Mouse (Mus musculus) left cerebral cortex, adult 8-10 months (tissue): Measurements from ENCODE around the gene Jagn1. TPM values are rescaled to one million over a fixed set of nuclear protein-coding genes. Genes with fewer than 3 reads are reported as not detected.
A peak's percentile ranks its signal among the peaks of the same experiment; 100 is the strongest.

ENCODE experiments used
- DNase-seq, 2 experiments: peaks; one replicate each; pipeline ENCODE4 v3.0.0; 2022; ENCODE audit warnings: low spot score in 2 of 2
- microRNA-seq, 2 experiments: library from miRNA; unstranded; fragments of <30 nt; microRNA quantifications; one replicate each; pipeline ENCODE4 v1.2.0; 2022
- total RNA-seq, 4 experiments: library from RNA; stranded (reverse); gene quantifications; 2 replicates each; pipeline ENCODE4 v1.2.4; 2022

Jagn1 gene
- total RNA-seq, 4 experiments from 2014 or later, result 34.5 to 43.5 (median 39.4) TPM

DNA sequence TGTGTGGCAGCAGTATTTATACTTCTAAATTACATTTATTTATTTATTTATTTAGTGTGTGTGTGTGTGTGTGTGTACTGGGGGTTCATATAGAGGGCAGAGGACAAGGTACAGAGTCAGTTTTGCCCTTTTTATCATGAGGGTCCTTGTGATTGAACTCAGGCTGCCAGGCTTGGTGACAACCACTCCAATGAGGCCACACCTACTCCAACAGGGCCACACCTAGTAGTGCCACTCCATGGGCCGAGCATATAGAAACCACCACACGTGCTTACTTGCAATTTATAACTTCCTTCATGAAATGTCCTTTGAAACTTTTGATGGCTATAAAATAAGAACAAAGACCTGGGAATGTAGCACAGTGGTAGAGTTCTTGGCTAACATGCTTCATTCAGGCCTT, 30.9 kb downstream of the Jagn1 start:
- DNase-seq, result no peak

DNA sequence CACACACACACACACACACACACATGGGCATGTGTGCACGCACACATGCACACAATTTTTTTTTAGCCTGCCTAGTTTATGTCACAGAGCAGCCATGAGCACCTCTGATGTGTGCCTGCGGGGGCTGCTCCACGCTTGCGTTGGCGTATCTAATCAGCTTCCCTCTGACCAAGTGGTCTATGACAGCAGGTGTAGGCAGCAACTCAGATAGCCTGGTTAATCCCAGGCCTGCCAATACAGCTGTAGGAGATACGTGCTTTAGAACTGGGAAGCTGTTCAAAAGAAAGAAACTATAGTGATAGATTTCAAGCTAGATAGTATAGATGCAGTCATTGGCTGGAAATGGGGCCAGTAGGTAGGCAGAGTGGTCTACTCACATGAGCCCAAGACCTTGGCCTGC, 31.3 kb downstream of the Jagn1 start:
- DNase-seq, result no peak

DNA sequence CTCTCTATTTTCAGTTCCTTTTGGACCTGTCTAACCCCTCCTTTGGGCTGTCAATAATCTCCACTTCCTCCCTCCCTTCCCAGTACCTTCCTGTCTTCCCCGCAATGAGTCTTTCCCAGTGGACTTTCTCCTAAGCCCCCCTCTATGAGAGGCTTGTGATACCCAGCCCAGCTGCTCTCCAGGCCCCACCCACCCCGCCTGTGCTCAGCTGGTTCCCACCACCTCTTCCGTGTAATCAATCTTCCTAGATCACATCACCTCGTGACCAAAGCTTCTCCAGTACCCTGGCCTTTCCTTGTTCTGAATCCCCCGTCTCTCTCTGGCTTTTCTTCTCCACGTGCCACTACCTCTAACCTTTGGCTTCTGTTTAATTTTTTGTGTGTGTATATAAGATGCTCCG, 35.0 kb downstream of the Jagn1 start:
- no peak for DNase-seq

DNA sequence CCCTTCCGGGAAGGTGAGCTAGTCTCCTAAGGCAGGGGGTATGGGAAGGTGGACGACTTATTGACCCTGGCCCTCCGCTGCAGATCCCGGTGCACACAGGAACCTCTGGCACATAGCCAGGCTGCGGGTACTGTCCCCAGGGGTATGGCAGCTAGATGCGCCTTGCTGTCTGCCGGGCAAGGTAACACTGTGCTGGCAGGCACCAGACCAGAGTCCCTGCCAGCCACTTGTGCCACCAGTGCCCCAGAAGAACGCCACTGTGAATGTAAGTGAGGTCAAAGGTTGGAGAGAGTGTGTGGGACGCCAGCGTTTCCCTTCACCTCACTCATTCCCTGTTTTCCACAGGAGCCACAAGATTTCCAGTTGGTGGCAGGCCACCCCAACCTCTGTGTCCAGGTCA, 36.5 kb downstream of the Jagn1 start:
- DNase-seq, result peak in 1 of 2 experiments; percentile 12

DNA sequence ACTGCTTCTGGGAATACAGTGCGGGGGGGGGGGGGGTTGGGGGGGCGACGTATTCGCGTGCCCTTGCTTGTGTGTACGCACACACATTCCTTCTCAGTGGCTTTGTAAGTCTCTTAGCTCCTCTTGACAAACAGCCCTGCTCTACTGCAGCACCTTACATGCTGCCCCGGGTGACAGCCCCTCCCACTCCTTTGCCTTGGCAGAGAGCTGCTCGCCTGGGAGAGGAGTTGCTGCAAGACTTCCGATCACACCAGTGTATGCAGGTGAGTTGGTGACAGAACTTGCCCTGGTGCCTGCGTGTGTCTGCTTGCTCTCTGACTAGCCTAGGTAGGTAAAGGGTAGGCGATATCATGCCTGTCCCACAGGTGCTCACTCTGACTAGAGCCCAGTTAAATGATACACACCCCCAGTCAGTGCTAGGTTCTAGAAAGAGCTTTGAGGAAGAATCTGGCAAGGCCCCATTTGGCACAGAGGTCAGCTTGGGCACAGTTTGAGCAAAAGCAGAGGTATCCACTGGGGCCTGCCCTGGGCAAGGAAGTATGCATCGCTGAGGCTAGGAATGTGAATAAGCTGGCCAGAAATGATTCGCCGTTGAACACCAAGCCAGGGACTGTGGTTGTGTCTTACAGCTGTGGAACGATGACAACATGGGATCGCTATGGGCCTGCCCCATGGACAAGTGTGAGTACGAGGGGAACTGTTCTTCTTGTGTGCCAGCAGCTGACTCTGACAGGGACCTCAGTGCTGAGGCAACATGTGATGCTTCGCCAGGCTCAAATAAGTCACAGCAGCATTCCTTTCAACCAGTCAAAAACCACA, 38.4 kb downstream of the Jagn1 start:
- DNase-seq, result no peak

DNA sequence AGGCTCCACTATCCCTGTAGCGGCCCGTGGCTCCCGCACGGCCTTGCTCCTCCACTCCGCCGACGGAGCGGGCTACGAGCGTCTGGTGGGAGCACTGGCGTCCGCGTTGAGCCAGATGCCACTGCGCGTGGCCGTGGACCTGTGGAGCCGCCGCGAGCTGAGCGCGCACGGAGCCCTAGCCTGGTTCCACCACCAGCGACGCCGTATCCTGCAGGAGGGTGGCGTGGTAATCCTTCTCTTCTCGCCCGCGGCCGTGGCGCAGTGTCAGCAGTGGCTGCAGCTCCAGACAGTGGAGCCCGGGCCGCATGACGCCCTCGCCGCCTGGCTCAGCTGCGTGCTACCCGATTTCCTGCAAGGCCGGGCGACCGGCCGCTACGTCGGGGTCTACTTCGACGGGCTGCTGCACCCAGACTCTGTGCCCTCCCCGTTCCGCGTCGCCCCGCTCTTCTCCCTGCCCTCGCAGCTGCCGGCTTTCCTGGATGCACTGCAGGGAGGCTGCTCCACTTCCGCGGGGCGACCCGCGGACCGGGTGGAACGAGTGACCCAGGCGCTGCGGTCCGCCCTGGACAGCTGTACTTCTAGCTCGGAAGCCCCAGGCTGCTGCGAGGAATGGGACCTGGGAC, 40.2 kb downstream of the Jagn1 start:
- peak in 1 of 2 experiments; percentile 34 for DNase-seq

DNA sequence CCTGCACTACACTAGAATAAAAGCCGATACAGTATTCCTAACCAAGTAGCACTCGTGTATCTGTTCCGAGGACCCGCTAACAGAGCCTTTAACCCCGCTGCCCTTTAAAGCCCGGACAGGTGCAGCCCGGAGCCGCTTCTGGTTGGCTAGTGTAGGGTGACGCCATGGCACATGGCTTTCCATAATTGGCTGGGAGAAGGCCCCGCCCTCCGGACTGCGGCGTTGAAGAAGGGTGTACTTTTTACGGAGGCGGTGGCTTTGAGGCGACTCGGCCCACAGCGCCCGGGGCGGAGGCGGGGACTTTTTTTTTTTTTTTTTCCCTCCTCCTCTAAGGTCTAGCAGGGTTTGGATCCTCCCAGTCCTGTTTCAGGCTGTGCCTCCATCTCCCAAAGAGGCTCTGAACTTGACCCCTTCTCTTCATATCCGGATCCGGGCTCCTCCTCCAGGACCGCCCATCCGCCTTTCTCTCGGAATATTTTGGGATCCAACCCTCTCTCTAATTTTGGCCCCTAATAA, 40.8 kb downstream of the Jagn1 start, which contains the start of gene Creld1:
Gene Creld1, plus strand, starts transcription at position 198 of the 516 bp plus-strand sequence.
- DNase-seq, result peak; percentile 80 to 94

DNA sequence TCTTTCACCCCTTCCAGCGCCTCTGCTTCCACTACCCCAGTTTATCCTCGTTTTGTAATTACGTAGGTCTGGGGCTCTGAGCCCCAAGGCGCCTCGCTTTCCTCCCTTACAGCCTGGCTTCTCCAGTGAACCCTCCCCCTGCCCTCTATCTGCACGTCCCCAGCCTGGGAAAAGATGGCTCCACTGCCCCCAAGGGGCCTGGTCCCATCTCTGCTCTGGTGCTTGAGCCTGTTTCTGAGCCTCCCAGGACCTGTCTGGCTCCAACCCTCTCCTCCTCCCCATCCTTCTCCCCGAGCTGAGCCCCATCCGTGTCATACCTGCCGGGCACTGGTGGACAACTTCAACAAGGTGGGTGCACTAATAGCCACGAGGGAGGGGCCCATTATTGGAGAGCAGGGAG, 41.4 kb downstream of the Jagn1 start:
- no peak for DNase-seq

DNA sequence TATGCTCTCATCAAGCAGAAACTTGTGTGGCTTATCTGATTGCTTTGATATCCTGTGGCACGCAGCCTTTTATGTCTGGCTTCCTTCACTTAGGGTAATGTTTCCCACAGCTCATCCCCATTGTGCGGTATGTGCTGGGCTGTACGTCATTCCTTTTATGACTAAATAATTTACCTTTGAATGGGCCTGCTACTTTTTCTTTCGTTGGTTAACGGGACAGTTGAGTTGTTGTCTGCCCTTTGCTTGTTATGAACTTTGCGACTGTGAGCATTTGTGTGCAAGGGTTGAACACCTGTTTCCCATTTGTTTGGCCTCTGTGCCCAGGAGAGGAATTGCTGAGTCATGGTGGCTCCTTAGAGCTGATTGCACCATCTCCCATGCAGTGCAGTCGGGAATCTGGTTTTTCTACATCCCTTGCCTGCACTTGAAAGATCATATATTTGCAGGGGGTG, 44.8 kb downstream of the Jagn1 start:
- no peak for DNase-seq

DNA sequence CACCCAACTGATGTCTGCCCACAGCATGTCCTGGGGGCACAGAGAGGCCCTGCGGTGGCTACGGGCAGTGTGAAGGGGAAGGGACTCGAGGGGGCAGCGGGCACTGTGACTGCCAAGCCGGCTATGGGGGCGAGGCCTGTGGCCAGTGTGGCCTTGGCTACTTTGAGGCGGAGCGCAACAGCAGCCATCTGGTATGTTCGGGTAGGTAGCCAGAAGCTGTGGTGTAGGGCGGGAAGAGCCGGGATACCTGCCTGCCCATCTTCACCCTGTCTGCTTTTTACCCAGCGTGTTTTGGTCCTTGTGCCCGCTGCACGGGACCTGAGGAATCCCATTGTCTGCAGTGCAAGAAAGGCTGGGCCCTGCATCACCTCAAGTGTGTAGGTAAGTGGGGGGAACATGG, 47.0 kb downstream of the Jagn1 start:
- DNase-seq, result no peak

DNA sequence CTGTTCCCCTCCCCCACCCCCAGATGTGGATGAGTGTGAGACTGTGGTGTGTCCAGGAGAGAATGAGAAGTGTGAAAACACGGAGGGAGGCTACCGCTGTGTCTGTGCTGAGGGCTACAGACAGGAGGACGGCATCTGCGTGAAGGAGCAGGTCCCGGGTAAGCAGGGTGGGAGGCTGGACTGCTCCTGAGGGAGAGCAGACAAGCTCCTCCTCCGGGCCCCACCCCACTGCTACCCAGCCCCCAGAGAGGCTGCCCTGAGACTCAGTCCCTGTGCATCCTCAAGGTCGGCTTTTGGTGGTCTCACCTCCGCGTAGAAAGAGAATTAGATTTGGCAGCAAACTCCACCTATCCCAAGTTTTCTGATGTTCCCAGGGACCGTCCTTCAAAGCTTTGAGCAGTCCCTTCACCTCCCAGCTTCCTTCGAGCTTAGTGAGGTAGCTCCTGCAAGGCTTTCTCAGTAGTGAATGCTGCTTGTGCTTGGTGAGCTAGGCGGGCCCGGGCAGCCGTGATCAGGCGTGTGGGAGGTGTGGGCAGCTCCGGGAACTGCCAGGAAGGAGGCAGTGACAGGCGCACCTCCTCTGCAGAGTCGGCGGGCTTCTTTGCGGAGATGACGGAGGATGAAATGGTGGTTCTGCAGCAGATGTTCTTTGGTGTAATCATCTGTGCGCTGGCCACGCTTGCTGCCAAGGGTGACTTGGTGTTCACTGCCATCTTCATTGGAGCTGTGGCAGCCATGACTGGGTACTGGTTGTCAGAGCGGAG, 49.9 kb downstream of the Jagn1 start:
- DNase-seq, result peak; percentile 59 to 74

DNA sequence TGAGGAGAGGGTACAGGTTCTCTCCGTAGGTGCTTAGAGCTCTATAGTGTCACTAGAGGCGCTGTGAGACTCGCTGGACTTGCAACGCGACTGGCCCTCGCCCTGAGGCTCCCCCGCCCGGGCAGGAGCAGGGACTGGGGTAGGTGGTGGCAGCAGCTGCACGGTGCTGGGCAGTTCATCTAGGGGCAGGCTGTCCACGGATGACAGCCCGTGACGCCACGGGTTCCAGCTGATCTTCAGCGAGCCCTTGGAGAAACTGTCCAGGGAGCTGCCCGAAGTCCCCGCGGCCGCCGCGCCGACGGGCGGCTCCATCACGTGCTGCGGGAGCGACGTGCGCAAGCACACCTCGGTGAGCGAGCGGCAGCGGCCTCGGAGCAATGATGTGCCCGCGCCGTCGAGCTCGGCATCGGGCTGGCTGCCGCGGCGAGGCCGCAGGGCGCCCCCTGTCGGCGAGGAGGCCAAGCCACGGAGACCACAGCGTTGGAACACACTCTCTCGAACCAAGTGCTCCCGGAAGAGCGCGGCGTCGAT, 52.0 kb downstream of the Jagn1 start:
- DNase-seq, result peak; percentile 43 to 50

DNA sequence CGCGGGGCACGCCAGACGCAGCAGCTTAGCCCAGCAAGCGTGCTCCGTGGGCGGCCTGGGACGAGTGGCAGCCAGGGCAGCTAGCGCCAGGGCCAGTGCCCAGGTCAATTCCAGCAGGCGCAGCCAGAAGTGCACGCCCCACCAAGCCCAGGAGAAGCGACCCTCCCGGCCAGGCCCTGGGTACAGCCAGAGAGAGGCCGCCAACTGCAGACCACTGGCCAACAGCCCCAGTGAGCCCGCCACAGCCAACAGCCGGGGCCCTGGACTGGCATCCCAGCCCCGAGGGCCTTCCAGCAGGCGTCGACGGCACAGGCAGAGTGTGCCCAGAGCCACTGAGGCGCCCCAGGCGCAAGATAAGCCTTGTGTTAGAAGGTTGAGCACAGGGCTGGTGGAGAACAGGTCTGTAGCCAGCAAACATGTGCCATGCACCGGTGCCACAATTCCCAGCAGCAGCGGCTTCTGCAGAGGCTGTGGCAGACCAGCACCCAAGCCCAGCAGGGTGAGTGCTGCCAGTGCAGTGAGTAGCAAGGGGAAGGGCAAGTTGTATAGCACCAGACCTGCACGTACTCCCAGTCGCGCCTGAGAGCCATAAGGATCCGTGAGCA, 52.8 kb downstream of the Jagn1 start:
- DNase-seq, result no peak

Small RNA genes lying within 50 kb of the gene (microRNA-seq; reads per million reads assigned to microRNA genes)
- 0 reads per million in 2 experiments for gene Gm24387

Other genes starting within 250 kb of the Jagn1 start
- gene Lhfpl4, start 247.2 kb upstream of the Jagn1 start, total RNA-seq, result 10 to 100 TPM; 80.5 to 86.0 (median 81.1) TPM
- 10 to 100 TPM; 14.5 to 22.9 (median 16.4) TPM for gene Mtmr14, start 204.7 kb upstream of the Jagn1 start, total RNA-seq
- 10 to 100 TPM; 66.7 to 78.5 (median 72.0) TPM for gene Cpne9, start 160.3 kb upstream of the Jagn1 start, total RNA-seq
- gene Brpf1, start 135.4 kb upstream of the Jagn1 start, total RNA-seq, result 10 to 100 TPM; 30.0 to 32.9 (median 31.5) TPM
- gene Ogg1, start 115.6 kb upstream of the Jagn1 start, total RNA-seq, result 1 to 10 TPM; 7.5 to 9.3 (median 8.4) TPM
- 100 to 1,000 TPM in 3 of 4 experiments, 10 to 100 TPM in 1; 82.6 to 107 (median 104) TPM for gene Camk1, start 98.6 kb upstream of the Jagn1 start, total RNA-seq
- gene Tada3, start 64.7 kb upstream of the Jagn1 start, total RNA-seq, result 10 to 100 TPM; 47.4 to 50.1 (median 47.8) TPM
- 100 to 1,000 TPM; 246 to 271 (median 263) TPM for gene Arpc4, start 64.5 kb upstream of the Jagn1 start, total RNA-seq
- 10 to 100 TPM in 3 of 4 experiments, 1 to 10 TPM in 1; 8.6 to 13.9 (median 11.8) TPM for gene Ttll3, start 53.3 kb upstream of the Jagn1 start, total RNA-seq
- gene Rpusd3, start 23.2 kb upstream of the Jagn1 start, total RNA-seq, result 10 to 100 TPM; 16.0 to 22.1 (median 18.1) TPM
- gene Cidec, start 6.8 kb upstream of the Jagn1 start, total RNA-seq, result not detected
- gene Il17re, start 15.9 kb downstream of the Jagn1 start, total RNA-seq, result under 1 TPM; 0.24 to 0.74 (median 0.58) TPM
- gene Il17rc, start 28.9 kb downstream of the Jagn1 start, total RNA-seq, result 1 to 10 TPM; 5.2 to 8.3 (median 5.6) TPM
- gene Creld1, start 40.7 kb downstream of the Jagn1 start, total RNA-seq, result 100 to 1,000 TPM in 3 of 4 experiments, 10 to 100 TPM in 1; 99.3 to 110 (median 105) TPM
- gene Prrt3, start 59.4 kb downstream of the Jagn1 start, total RNA-seq, result 10 to 100 TPM; 49.5 to 55.2 (median 53.5) TPM
- 10 to 100 TPM; 67.2 to 73.2 (median 69.3) TPM for gene Emc3, start 89.1 kb downstream of the Jagn1 start, total RNA-seq
- gene Fancd2, start 89.1 kb downstream of the Jagn1 start, total RNA-seq, result 1 to 10 TPM; 1.7 to 3.3 (median 2.5) TPM
- under 1 TPM in 1 of 4 experiments, not detected in 3; 0.36 TPM for gene Fancd2os, start 158.1 kb downstream of the Jagn1 start, total RNA-seq
- 100 to 1,000 TPM; 217 to 234 (median 227) TPM for gene Brk1, start 162.2 kb downstream of the Jagn1 start, total RNA-seq
- 10 to 100 TPM; 38.6 to 49.8 (median 41.2) TPM for gene Vhl, start 181.4 kb downstream of the Jagn1 start, total RNA-seq
- 10 to 100 TPM; 20.9 to 28.8 (median 24.0) TPM for gene Irak2, start 195.9 kb downstream of the Jagn1 start, total RNA-seq